Mouse (Mus musculus) hindbrain, embryonic 10.5 days (tissue): ENCODE results near the gene Xpot. TPM values are rescaled to one million over a fixed set of nuclear protein-coding genes. Genes with fewer than 3 reads are reported as not detected.

Experiments
- DNase-seq: peaks from one replicate; pipeline ENCODE4 v3.0.0-alpha.2; 2017; ENCODE audit warnings: low spot score
- H3K27ac ChIP-seq: fragments of 300-500 bp; sonication (generic); 2 replicates; pipeline ENCODE4 v1.5.1; 2016; ENCODE audit warnings: mild to moderate bottlenecking, moderate library complexity
- H3K27me3 ChIP-seq: fragments of 300-500 bp; sonication (generic); 2 replicates; pipeline ENCODE4 v1.6.1; 2016; ENCODE audit warnings: mild to moderate bottlenecking; ENCODE audit not compliant: poor library complexity, insufficient read depth, severe bottlenecking
- H3K36me3 ChIP-seq: fragments of 300-500 bp; sonication (generic); 2 replicates; pipeline ENCODE4 v1.6.1; 2016; ENCODE audit warnings: mild to moderate bottlenecking, moderate library complexity
- H3K4me1 ChIP-seq: fragments of 300-500 bp; sonication (generic); replicated peaks from 2 replicates; pipeline ENCODE4 v1.6.1; 2016; ENCODE audit warnings: mild to moderate bottlenecking
- H3K4me3 ChIP-seq: fragments of 300-500 bp; sonication (generic); 2 replicates; pipeline ENCODE4 v1.5.1; 2016; ENCODE audit warnings: mild to moderate bottlenecking, moderate library complexity
- H3K9me3 ChIP-seq: fragments of 300-500 bp; sonication (generic); 2 replicates; pipeline ENCODE4 v1.6.1; 2016; ENCODE audit warnings: mild to moderate bottlenecking, moderate library complexity
- WGBS: fragments of 180-500 bp; shearing (Covaris S2); methylation state at CpG from one replicate; pipeline ENCODE4 v1.1.7; 2016; 5-methylcytosine and 5-hydroxymethylcytosine counted together
- polyA plus RNA-seq: library from polyadenylated mRNA; unstranded; fragments of >200 nt; fragmentation: Nextera tagmentation; extraction: Ambion mirVana; gene quantifications from 2 replicates; pipeline ENCODE4 v1.2.1, GENCODE M21; 2016

Gene Xpot
- polyA plus RNA-seq, 1 experiment from 2014 or later = 42.4 TPM

DNA sequence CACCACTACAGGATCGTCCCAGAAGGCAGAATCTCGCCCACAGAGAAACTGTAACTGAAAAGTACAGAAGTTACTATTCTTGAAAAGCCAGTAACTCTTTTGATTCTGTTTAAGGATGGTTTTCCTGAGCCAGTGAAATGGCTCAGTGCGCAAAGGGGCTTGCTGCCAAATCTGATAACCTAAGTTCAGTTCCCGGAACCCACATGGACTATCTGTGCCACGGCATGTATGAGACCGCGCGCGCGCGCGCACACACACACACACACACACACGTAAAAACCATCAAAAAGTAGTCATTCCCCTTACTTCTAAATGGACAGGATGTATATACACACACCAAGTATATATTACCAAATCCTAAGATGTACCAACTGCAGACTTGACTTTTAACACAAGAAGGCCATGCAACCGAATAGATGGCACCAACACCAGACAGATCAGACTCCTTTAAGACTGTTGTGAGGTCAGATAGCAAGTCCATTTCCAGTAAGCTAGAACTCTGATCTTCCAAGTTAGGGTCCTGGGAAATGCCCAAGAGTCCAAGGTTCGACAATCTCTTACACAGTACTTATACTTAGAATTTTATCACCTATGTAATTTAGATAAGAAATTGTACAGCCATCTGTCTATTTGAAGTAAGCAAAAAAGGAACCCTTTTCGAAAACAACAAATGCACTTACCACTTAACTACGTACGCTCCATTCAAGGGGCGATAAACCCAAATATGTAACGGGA, 40.9 kb downstream of the Xpot start:
- DNase-seq = no peak
- Histone ChIP-seq H3K36me3 (peaks cover 51% of the 10 kb centered on the region), H3K4me1 (peaks cover 13% of the 10 kb centered on the region), H3K27ac (no peak overlapping the region), H3K4me3 (peak overlapping the region; percentile 83), H3K27me3 (no peaks in the 10 kb centered on the region), H3K9me3 (no peaks in the 10 kb centered on the region)
- WGBS = 93% methylated on average over 20 of the region's 20 CpGs

- no peak overlapping the region for H3K4me3 ChIP-seq
- H3K27me3 ChIP-seq = no peaks in the 10 kb centered on the region
- no peak overlapping the region for H3K27ac ChIP-seq
- no peaks in the 10 kb centered on the region for H3K9me3 ChIP-seq
- WGBS = 96% methylated on average over 10 of the region's 10 CpGs
- peaks cover 13% of the 10 kb centered on the region for H3K4me1 ChIP-seq
- peaks cover 47% of the 10 kb centered on the region for H3K36me3 ChIP-seq
- DNase-seq = no peak
Observed at GRCm38 (mm10) chr10:121584033-121584432, 42.1 kb downstream of the Xpot start.

GRCm38 (mm10) chr10:121583016-121583415, 43.1 kb downstream of the Xpot start:
- DNase-seq = no peak
- Histone ChIP-seq H3K36me3 (peaks cover 50% of the 10 kb centered on the region), H3K4me3 (no peak overlapping the region), H3K27ac (no peak overlapping the region), H3K9me3 (no peaks in the 10 kb centered on the region), H3K4me1 (peaks cover 13% of the 10 kb centered on the region), H3K27me3 (no peaks in the 10 kb centered on the region)
- WGBS = 96% methylated on average over 12 of the region's 12 CpGs

DNA sequence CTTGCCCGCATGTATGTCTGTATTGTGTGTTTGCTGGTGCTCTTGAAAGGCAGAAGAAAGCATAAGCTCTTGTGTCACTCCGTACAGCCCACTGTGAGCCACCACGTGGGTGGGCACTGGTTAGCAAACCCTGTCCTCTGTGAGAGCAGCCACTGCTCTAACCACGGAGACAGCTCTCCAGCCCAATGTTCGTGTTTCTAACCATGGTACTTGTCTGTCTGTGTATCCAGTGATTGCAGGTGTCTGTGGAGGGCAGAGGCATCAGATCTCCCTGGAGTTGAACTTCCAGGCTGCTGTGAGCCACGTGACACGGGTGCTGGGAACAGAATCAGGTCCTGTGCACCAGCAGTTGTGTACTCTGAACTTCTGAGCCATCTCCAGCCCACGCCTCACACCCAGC, 43.8 kb downstream of the Xpot start:
- 95% methylated on average over 8 of the region's 8 CpGs for WGBS
- Histone ChIP-seq H3K27me3 (no peaks in the 10 kb centered on the region), H3K9me3 (no peaks in the 10 kb centered on the region), H3K27ac (no peak overlapping the region), H3K36me3 (peaks cover 57% of the 10 kb centered on the region), H3K4me1 (peaks cover 13% of the 10 kb centered on the region), H3K4me3 (no peak overlapping the region)
- no peak for DNase-seq

- H3K36me3 ChIP-seq = peaks cover 59% of the 10 kb centered on the region
- DNase-seq = peak; percentile 12
- no peaks in the 10 kb centered on the region for H3K9me3 ChIP-seq
- H3K4me3 ChIP-seq = no peak overlapping the region
- peaks cover 13% of the 10 kb centered on the region for H3K4me1 ChIP-seq
- no peak overlapping the region for H3K27ac ChIP-seq
- WGBS = 74% methylated on average over 6 of the region's 6 CpGs
- H3K27me3 ChIP-seq = no peaks in the 10 kb centered on the region
Observed at GRCm38 (mm10) chr10:121581405-121581804, 44.7 kb downstream of the Xpot start.

DNA sequence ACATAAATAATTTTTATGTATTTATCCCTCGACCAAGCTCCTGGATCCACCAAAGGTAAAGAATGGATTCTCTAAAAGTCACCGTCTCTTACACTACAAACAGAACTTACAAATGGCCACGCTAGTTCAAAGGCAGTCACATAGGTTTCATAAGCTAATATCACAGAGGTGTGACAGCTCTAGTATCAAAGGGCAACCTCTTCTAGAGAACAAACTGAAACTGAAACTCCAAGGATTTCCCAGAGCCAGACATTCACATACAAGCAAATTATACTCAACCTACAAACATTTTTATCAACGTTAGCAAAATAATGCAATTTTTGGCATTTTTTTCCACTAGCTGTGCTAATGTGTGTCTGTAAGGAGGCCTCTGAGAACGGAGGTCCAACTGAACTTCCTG, 45.8 kb downstream of the Xpot start:
- H3K9me3 ChIP-seq = no peaks in the 10 kb centered on the region
- H3K36me3 ChIP-seq = peaks cover 69% of the 10 kb centered on the region
- no peaks in the 10 kb centered on the region for H3K27me3 ChIP-seq
- DNase-seq = no peak
- H3K4me1 ChIP-seq = peaks cover 6% of the 10 kb centered on the region
- H3K4me3 ChIP-seq = no peak overlapping the region
- H3K27ac ChIP-seq = no peak overlapping the region
- WGBS = 98% methylated on average over 5 of the region's 5 CpGs

DNA sequence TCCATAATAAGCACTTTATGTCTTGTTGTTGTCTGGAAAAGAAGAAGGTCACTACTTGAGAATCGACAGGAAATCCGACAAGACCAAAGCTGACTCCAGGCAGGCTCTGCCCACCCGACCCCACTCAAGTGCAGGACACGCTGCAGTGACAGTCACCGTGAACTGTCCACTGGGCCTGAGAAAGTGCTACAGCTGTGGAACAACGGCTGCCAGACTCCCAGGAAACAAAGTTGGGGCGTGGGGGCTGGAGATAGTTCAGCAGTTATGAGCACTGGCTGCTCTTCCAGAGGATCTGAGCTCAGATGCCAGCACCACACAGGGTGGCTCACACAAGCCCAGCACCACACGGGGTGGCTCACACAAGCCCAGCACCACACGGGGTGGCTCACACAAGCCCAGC, 49.8 kb downstream of the Xpot start:
- Histone ChIP-seq H3K36me3 (peaks cover 67% of the 10 kb centered on the region), H3K9me3 (no peaks in the 10 kb centered on the region), H3K27me3 (no peaks in the 10 kb centered on the region), H3K27ac (no peak overlapping the region), H3K4me3 (no peak overlapping the region), H3K4me1 (no peaks in the 10 kb centered on the region)
- DNase-seq = no peak
- 93% methylated on average over 9 of the region's 9 CpGs for WGBS

- Histone ChIP-seq H3K36me3 (peaks cover 71% of the 10 kb centered on the region), H3K9me3 (no peaks in the 10 kb centered on the region), H3K27me3 (no peaks in the 10 kb centered on the region), H3K4me3 (no peak overlapping the region), H3K4me1 (peaks cover 17% of the 10 kb centered on the region), H3K27ac (no peak overlapping the region)
- no peak for DNase-seq
- whole genome bisulfite sequencing = 96% methylated on average over 22 of the region's 22 CpGs
Observed at GRCm38 (mm10) chr10:121571511-121572147, 54.5 kb downstream of the Xpot start.

DNA sequence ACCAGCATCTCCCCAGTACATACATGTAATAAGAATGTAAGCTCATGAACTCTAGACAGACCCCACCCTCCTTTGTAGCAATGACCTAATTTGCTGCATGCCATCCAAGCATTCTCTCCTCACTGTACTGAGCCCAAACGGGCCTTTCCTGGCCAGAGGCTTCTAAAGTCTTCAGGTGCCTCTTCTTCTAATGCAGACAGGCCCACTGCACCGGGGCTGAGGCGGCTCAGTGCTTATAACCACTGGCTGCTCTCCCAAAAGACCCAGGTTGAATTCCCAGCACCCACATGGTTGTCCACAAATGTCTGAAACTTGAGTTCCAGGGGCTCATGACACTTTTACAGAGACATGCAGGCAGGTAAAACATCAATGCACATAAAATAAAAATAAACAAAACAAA, 55.1 kb downstream of the Xpot start:
- no peak for DNase-seq
- Histone ChIP-seq H3K36me3 (peaks cover 68% of the 10 kb centered on the region), H3K27ac (no peak overlapping the region), H3K9me3 (no peaks in the 10 kb centered on the region), H3K4me3 (no peak overlapping the region), H3K27me3 (no peaks in the 10 kb centered on the region), H3K4me1 (peaks cover 17% of the 10 kb centered on the region)
- 92% methylated on average over 3 of the region's 3 CpGs for WGBS

DNA sequence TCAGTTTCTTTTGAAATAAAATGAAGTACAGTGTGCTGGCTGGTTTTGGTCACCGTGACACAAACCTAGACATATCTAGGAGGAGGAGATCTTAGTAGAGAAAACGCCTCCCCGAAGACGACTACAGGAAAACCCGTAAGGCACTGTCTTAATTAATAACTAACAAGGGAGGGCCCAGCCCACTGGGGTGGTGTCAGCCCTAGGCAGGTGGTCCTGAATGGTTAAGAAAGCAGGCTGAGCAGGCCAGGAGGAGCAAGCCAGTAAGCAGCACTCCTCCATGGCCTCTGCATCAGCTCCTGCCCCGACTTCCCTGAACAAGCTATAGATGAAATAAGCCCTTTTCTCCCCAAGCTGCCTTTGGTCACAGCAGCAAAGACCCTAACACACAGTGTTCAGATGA, 56.3 kb downstream of the Xpot start:
- peaks cover 68% of the 10 kb centered on the region for H3K36me3 ChIP-seq
- H3K9me3 ChIP-seq = no peaks in the 10 kb centered on the region
- DNase-seq = no peak
- 82% methylated on average over 6 of the region's 6 CpGs for WGBS
- peaks cover 17% of the 10 kb centered on the region for H3K4me1 ChIP-seq
- no peak overlapping the region for H3K4me3 ChIP-seq
- H3K27me3 ChIP-seq = no peaks in the 10 kb centered on the region
- H3K27ac ChIP-seq = no peak overlapping the region

DNA sequence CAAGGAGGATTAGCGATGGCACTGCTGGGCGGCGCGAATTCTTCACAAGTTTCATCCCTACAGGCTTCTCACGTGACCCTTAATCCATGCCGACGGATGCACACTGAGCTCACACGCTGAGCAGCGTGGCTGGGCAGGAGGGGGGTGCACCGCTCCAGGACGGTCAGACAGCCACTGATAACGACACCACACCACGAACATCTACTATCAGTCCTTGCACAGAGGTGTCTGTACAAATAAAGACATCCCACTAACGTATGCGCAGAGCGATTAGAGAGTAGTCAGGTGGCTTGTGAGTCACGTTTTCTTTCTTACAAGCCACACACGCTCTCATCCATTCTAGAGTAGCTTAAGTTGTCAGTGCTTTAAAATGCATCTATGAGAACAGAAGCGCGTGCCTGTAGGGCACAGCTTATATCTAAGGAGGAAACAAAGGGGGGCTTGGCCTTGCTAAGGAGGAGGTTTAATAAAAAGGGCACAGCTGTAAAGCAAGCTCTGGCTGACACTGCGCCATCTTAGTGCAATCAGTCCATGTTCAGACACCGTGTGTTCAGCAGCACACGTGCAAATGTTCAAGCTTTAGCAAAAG, 57.0 kb downstream of the Xpot start:
- Histone ChIP-seq H3K36me3 (peaks cover 68% of the 10 kb centered on the region), H3K4me1 (peaks cover 17% of the 10 kb centered on the region), H3K4me3 (0 out of 2 replicates have a peak overlapping the region, but pooled peaks have one; percentile 30), H3K27ac (peak overlapping the region; percentile 41; the same call in 1 of the 2 replicates), H3K9me3 (no peaks in the 10 kb centered on the region), H3K27me3 (no peaks in the 10 kb centered on the region)
- 11% methylated on average over 23 of the region's 23 CpGs for whole genome bisulfite sequencing
- DNase-seq = peak; percentile 28

DNA sequence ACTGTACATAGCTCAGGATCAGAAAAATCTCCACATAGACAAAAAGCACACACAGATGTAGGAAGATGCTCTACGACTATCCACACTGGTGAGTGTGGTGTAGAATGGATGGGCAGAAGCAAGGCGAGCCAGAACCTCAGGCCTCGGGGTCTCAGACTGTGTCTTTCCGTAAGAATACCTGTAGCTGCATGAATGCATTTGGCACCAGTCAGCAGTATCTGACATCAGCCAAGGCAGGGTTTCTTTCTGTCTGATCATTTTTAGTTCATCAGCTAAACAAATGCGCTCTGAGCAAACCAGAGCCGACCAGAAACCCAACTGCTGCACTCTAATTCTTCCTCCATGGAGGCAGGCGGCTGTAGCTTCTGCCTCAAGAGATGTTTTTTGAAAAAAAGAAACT, 57.6 kb downstream of the Xpot start:
- H3K36me3 ChIP-seq = peaks cover 72% of the 10 kb centered on the region
- H3K4me1 ChIP-seq = peaks cover 17% of the 10 kb centered on the region
- H3K27me3 ChIP-seq = no peaks in the 10 kb centered on the region
- no peaks in the 10 kb centered on the region for H3K9me3 ChIP-seq
- no peak overlapping the region for H3K27ac ChIP-seq
- DNase-seq = no peak
- 0 out of 2 replicates have a peak overlapping the region, but pooled peaks have one; percentile 30 for H3K4me3 ChIP-seq
- 73% methylated on average over 7 of the region's 7 CpGs for WGBS

DNA sequence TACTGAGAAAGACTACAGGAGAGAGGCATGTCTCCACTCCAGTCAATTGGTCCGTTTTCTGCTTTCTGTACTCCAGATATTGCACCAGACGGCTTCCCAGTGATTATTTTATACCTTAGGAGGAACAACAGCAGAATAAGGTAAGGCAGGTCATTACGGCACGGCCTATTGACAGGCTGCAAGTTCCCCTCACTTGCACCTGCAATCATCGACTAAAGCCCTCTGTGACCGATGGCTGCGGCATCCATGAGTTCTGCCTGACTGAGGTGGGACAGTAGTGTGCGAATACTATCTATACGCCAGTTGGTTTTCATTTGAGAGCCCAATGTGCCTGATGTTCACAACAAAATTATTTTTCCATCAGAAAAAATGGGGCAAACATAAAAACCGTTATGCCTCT, 58.1 kb downstream of the Xpot start:
- H3K27ac ChIP-seq = no peak overlapping the region
- DNase-seq = no peak
- peaks cover 17% of the 10 kb centered on the region for H3K4me1 ChIP-seq
- peaks cover 77% of the 10 kb centered on the region for H3K36me3 ChIP-seq
- H3K9me3 ChIP-seq = no peaks in the 10 kb centered on the region
- H3K4me3 ChIP-seq = no peak overlapping the region
- 96% methylated on average over 10 of the region's 10 CpGs for WGBS
- H3K27me3 ChIP-seq = no peaks in the 10 kb centered on the region
